Mouse (Mus musculus): ENCODE results near the gene Deaf1.

DNA sequence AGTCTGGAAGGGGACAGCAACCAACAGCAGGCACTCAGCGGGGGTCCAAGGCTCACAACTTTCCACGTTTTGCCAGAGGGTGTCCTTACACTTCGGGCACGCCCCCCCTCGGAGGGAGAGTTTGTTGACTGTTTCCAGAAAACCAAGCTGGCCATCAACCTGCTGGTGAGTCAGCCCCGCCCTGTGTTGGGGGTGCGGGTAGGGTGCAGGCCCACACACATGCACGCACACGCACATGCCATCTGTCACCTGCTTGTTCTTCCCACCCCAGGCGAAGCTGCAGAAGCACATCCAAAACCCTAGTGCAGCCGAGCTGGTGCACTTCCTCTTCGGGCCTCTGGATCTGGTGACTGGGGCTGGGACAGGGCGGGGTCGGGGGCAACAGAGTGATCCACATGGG lies 29.5 kb upstream of the Deaf1 start:
- TF ChIP-seq CTCF (IDR thresholded peaks at IDR 0.05; ENCODE audit: low read depth): no peak
- no peak for TF ChIP-seq EP300 (IDR thresholded peaks at IDR 0.05; ENCODE audit: low read depth)
